Mouse (Mus musculus) limb, embryonic 13.5 days (tissue): ENCODE data around the gene Spp2. TPM values are rescaled to one million over a fixed set of nuclear protein-coding genes. Genes with fewer than 3 reads are reported as not detected.

ENCODE experiments used
- ATAC-seq: fragments of 200-750 bp; cut with Nextera tagmentation; 2 replicates; pipeline ENCODE4 v1.8.0; 2017; ENCODE audit warnings: low read depth, moderate number of reproducible peaks, moderate TSS enrichment; ENCODE audit not compliant: low FRiP score
- H3K27ac ChIP-seq: fragments of 300-500 bp; sonication (generic); 2 replicates; pipeline ENCODE4 v1.5.1; 2015; ENCODE audit warnings: inconsistent platforms, mild to moderate bottlenecking, moderate library complexity
- H3K27me3 ChIP-seq: fragments of 300-500 bp; sonication (generic); 2 replicates; pipeline ENCODE4 v1.6.1; 2015; ENCODE audit warnings: mild to moderate bottlenecking, inconsistent platforms
- H3K36me3 ChIP-seq: fragments of 300-500 bp; sonication (generic); 2 replicates; pipeline ENCODE4 v1.6.1; 2015; ENCODE audit warnings: inconsistent platforms, mild to moderate bottlenecking, moderate library complexity
- H3K4me1 ChIP-seq: fragments of 300-500 bp; sonication (generic); 2 replicates; pipeline ENCODE4 v1.6.1; 2015; ENCODE audit warnings: inconsistent platforms
- H3K4me2 ChIP-seq: fragments of 300-500 bp; sonication (generic); replicated peaks from 2 replicates; pipeline ENCODE4 v1.6.1; 2015; ENCODE audit warnings: inconsistent platforms, mild to moderate bottlenecking, moderate library complexity
- H3K4me3 ChIP-seq: fragments of 300-500 bp; sonication (generic); 2 replicates; pipeline ENCODE4 v1.5.1; 2015; ENCODE audit warnings: moderate library complexity, mild to moderate bottlenecking, inconsistent platforms
- H3K9ac ChIP-seq: fragments of 300-500 bp; sonication (generic); 2 replicates; pipeline ENCODE4 v1.6.1; 2015; ENCODE audit warnings: mild to moderate bottlenecking, inconsistent platforms
- H3K9me3 ChIP-seq: fragments of 300-500 bp; sonication (generic); 2 replicates; pipeline ENCODE4 v1.6.1; 2016; ENCODE audit warnings: inconsistent platforms
- WGBS: fragments of 180-500 bp; shearing (Covaris S2); methylation state at CpG from one replicate; pipeline ENCODE4 v1.1.7; 2015; 5-methylcytosine and 5-hydroxymethylcytosine counted together
- polyA plus RNA-seq: library from polyadenylated mRNA; unstranded; fragments of >200 nt; fragmentation: Nextera tagmentation; extraction: Ambion mirVana; gene quantifications from 2 replicates; pipeline ENCODE4 v1.2.1, GENCODE M21; 2015

Gene Spp2
- polyA plus RNA-seq, 1 experiment from 2014 or later: not detected

DNA sequence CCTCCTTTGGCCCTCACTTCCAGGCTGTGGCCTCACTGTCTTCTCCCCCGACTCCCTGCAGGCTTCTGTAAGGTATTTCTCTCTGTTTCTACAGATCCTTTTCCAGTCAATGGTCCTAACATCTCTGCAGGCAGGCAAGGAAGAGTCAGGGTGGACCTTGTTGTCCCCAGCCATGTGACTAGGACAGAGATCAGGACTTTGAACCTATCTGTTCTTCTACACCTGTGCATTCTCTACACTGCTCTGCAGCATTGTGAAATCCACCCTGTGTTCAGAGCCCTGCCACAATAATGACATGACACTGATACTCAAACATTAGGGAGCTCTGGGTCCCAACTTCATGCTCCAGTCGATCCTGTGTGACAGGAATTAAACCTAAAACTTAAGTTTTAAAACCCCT is 12.2 kb downstream of the Spp2 start:
- WGBS: 73% methylated on average over 2 of the region's 2 CpGs
- no peak for ATAC-seq

GRCm38 (mm10) chr1:88422045-88422444 is 15.3 kb downstream of the Spp2 start:
- WGBS: 69% methylated on average over 10 of the region's 10 CpGs
- Histone ChIP-seq H3K27ac (no peak overlapping the region), H3K9me3 (no peaks in the 10 kb centered on the region), H3K4me2 (no peak overlapping the region), H3K4me1 (0 out of 2 replicates have a peak, but pooled peaks cover 3% of the 10 kb centered on the region), H3K9ac (no peak overlapping the region), H3K36me3 (no peaks in the 10 kb centered on the region), H3K27me3 (peaks cover 9% of the 10 kb centered on the region; the same call in 1 of the 2 replicates), H3K4me3 (no peak overlapping the region)
- ATAC-seq: no peak

More for the DNA sequence above, 12.2 kb downstream of the Spp2 start:
- Histone ChIP-seq H3K27ac (no peak overlapping the region), H3K9me3 (no peaks in the 10 kb centered on the region), H3K4me3 (no peak overlapping the region), H3K27me3 (no peaks in the 10 kb centered on the region), H3K4me1 (no peaks in the 10 kb centered on the region), H3K4me2 (no peak overlapping the region), H3K36me3 (no peaks in the 10 kb centered on the region), H3K9ac (no peak overlapping the region)

DNA sequence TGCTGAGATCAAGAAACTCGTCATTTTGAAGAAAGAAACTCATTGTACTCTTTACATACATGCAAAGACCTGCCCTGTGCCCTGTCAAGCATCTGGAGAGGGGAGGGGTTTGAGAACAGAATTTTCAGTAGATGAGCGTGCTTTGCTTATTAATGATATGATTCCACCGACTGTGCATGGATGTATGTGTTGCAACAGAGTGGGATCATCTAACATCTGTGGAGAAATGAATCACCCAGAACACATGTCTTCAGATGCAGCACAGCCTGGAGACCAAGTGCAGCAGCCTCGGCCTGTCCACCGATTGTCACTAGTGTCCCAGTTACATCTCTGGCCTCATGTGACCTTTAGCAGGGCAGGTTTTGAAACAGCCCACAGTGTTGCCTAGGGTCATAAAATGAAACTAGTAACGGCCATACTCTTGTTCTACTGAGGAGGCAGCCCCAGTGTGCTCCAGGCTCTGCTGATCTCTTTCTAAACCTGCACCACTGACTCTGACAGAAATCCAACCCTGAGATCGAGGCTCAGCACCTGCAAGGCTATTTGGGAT is 16.2 kb downstream of the Spp2 start:
- H3K4me3 ChIP-seq: no peak overlapping the region
- no peak overlapping the region for H3K27ac ChIP-seq
- WGBS: 57% methylated on average over 7 of the region's 7 CpGs
- H3K4me2 ChIP-seq: no peak overlapping the region
- no peaks in the 10 kb centered on the region for H3K9me3 ChIP-seq
- no peak for ATAC-seq
- H3K4me1 ChIP-seq: 0 out of 2 replicates have a peak, but pooled peaks cover 3% of the 10 kb centered on the region
- no peak overlapping the region for H3K9ac ChIP-seq
- no peaks in the 10 kb centered on the region for H3K36me3 ChIP-seq
- peaks cover 12% of the 10 kb centered on the region; the same call in 1 of the 2 replicates for H3K27me3 ChIP-seq

GRCm38 (mm10) chr1:88424602-88425252 is 18.0 kb downstream of the Spp2 start:
- H3K36me3 ChIP-seq: no peaks in the 10 kb centered on the region
- H3K9me3 ChIP-seq: no peaks in the 10 kb centered on the region
- H3K4me2 ChIP-seq: no peak overlapping the region
- 0 out of 2 replicates have a peak, but pooled peaks cover 3% of the 10 kb centered on the region for H3K4me1 ChIP-seq
- H3K4me3 ChIP-seq: no peak overlapping the region
- H3K27ac ChIP-seq: no peak overlapping the region
- peaks cover 12% of the 10 kb centered on the region; the same call in 1 of the 2 replicates for H3K27me3 ChIP-seq
- ATAC-seq: peak; percentile 48; the same call in 1 of the 2 replicates
- H3K9ac ChIP-seq: no peak overlapping the region
- 24% methylated on average over 8 of the region's 8 CpGs for WGBS

- Histone ChIP-seq H3K27me3 (peaks cover 12% of the 10 kb centered on the region; the same call in 1 of the 2 replicates), H3K4me2 (no peak overlapping the region), H3K9me3 (no peaks in the 10 kb centered on the region), H3K4me3 (no peak overlapping the region), H3K27ac (no peak overlapping the region), H3K36me3 (no peaks in the 10 kb centered on the region), H3K9ac (no peak overlapping the region), H3K4me1 (0 out of 2 replicates have a peak, but pooled peaks cover 7% of the 10 kb centered on the region)
- no peak for ATAC-seq
- 84% methylated on average over 11 of the region's 11 CpGs for WGBS
These were observed 21.4 kb downstream of the Spp2 start for GRCm38 (mm10) chr1:88427987-88428741.

DNA sequence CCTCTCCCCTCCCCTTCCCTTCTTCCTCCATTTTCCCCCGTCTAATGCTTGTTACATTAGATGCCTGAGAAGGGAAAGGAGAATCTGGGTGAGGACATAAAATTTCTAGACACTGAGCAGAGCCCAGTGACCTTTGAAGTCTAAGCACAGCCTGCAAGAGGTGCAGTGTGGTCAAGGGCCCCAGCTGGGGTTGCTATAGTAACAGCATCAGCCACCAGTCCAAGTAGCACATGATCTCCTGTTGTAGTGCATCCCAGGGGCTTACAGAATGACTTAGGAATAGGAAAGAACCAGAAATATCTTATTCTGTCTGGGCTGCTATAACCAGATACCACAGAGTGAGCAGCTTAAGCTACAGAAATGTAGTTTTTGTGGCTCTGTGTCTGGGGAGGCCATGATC is 22.7 kb downstream of the Spp2 start:
- H3K27me3 ChIP-seq: peaks cover 12% of the 10 kb centered on the region; the same call in 1 of the 2 replicates
- WGBS: 11% methylated on average over 1 of the region's 1 CpGs

GRCm38 (mm10) chr1:88431262-88431661 is 24.5 kb downstream of the Spp2 start:
- H3K4me3 ChIP-seq: no peak overlapping the region
- 44% methylated on average over 4 of the region's 4 CpGs for WGBS
- no peak overlapping the region for H3K27ac ChIP-seq
- no peak overlapping the region for H3K4me2 ChIP-seq
- H3K36me3 ChIP-seq: no peaks in the 10 kb centered on the region
- no peak overlapping the region for H3K9ac ChIP-seq
- 0 out of 2 replicates have a peak, but pooled peaks cover 4% of the 10 kb centered on the region for H3K4me1 ChIP-seq
- ATAC-seq: no peak
- no peaks in the 10 kb centered on the region for H3K9me3 ChIP-seq
- H3K27me3 ChIP-seq: 0 out of 2 replicates have a peak, but pooled peaks cover 2% of the 10 kb centered on the region

More for the DNA sequence above, 22.7 kb downstream of the Spp2 start:
- Histone ChIP-seq H3K4me2 (no peak overlapping the region), H3K4me1 (0 out of 2 replicates have a peak, but pooled peaks cover 7% of the 10 kb centered on the region), H3K9ac (no peak overlapping the region), H3K27ac (no peak overlapping the region), H3K4me3 (no peak overlapping the region), H3K36me3 (no peaks in the 10 kb centered on the region), H3K9me3 (no peaks in the 10 kb centered on the region)
- ATAC-seq: peak; percentile 48; the same call in 1 of the 2 replicates

DNA sequence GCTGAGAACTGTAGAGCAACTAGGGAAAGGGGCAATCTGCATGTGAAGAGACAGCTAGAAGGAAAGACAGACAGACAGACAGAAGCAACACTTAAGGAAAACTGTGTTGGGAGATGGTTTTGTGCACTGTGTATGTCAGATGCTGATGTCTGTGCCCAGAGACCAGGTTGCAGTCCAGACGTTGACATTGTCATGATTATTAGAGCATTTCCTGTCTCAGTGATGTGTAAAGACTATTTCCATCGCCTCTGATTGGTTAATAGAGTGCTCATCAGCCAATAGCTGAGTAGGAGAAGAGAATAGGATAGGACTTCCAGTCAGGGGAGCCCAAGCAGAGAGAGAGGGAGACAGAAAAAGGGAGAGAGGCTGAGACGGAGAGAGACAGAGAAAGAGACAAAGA is 25.8 kb downstream of the Spp2 start:
- Histone ChIP-seq H3K9me3 (no peaks in the 10 kb centered on the region), H3K27ac (no peak overlapping the region), H3K9ac (no peak overlapping the region), H3K27me3 (no peaks in the 10 kb centered on the region), H3K36me3 (no peaks in the 10 kb centered on the region), H3K4me1 (peaks cover 12% of the 10 kb centered on the region), H3K4me2 (no peak overlapping the region), H3K4me3 (no peak overlapping the region)
- ATAC-seq: no peak
- WGBS: 50% methylated on average over 3 of the region's 3 CpGs

GRCm38 (mm10) chr1:88433096-88433883 is 26.5 kb downstream of the Spp2 start:
- Histone ChIP-seq H3K27me3 (no peaks in the 10 kb centered on the region), H3K4me2 (no peak overlapping the region), H3K9ac (no peak overlapping the region), H3K36me3 (no peaks in the 10 kb centered on the region), H3K4me3 (no peak overlapping the region), H3K4me1 (peaks cover 19% of the 10 kb centered on the region), H3K9me3 (no peaks in the 10 kb centered on the region), H3K27ac (no peak overlapping the region)
- ATAC-seq: no peak
- WGBS: 78% methylated on average over 6 of the region's 6 CpGs

DNA sequence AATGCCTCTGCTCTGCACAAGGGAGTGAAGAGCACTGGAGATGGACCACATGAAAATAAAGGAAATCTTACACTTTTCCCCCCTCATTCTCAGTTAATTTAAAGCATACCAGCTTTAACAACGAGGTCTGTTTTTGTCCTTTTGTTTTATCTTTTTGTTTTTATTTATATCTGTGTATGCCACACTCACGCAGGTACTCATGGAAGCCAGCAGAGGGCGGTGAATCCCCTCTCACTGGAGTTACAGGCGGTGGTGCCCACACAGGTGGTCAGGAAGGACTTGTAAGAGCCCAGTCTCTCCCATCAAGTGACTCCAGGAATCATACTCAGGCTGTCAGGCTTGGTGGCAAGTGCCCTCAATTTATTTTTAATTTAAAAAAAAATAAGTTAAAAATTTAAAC is 27.3 kb downstream of the Spp2 start:
- no peaks in the 10 kb centered on the region for H3K36me3 ChIP-seq

DNA sequence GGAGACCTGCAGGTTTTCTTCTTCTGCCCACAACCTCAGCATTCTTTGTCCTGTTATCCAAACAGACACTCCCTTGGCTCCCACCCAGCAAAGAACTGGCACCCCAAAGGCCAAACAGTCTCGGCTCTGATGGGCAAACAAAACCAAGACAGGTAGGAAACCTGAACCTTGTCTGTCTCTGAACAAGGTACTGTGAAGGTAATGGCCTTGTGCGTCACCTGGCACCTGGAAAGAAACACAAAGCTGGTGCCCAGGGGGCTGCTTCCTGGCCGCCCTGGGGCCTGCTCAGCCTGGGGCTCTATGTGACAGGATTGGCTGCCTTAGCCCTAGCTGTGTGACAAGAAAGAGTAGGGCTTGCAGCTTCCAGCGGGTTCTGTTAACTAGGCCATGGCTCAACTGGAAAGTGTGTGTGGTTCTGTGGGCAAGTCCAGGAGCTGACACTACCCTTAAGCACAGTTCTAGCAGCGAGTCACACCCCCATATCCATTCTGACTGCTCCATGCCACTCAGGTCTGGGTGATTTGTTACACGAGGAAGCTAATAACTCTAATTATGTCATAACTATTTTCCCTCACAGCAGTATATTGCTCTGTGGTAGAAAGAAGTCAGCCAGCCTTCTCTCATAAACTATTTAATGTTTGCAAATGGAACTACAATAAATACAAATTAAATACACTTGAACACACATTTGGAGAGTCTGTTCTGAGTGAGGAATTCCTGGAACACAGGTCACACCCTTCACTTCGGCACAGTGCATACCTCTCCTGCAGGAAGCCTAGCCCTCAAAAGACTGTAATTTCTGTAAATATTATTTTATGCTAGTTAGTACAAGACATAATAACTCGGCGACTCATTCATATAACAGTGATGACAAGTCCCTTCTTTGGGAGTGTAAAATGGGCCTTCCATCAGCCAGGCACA is 30.7 kb downstream of the Spp2 start:
- WGBS: 60% methylated on average over 9 of the region's 9 CpGs
- no peak overlapping the region for H3K4me2 ChIP-seq
- ATAC-seq: peak; percentile 36; the same call in 1 of the 2 replicates
- H3K27me3 ChIP-seq: no peaks in the 10 kb centered on the region
- H3K36me3 ChIP-seq: no peaks in the 10 kb centered on the region
- no peak overlapping the region for H3K9ac ChIP-seq
- peaks cover 16% of the 10 kb centered on the region for H3K4me1 ChIP-seq
- H3K9me3 ChIP-seq: no peaks in the 10 kb centered on the region
- H3K4me3 ChIP-seq: no peak overlapping the region
- peak overlapping the region; percentile 44; the same call in 1 of the 2 replicates for H3K27ac ChIP-seq

More for the DNA sequence above, 27.3 kb downstream of the Spp2 start:
- Histone ChIP-seq H3K9me3 (no peaks in the 10 kb centered on the region), H3K27me3 (no peaks in the 10 kb centered on the region), H3K4me2 (no peak overlapping the region), H3K9ac (no peak overlapping the region), H3K27ac (no peak overlapping the region), H3K4me3 (no peak overlapping the region), H3K4me1 (peaks cover 21% of the 10 kb centered on the region)
- 67% methylated on average over 4 of the region's 4 CpGs for WGBS
- ATAC-seq: no peak
